Mouse (Mus musculus) lung, adult 2 months (tissue): ENCODE results near the gene Slc16a5. TPM values are rescaled to one million over a fixed set of nuclear protein-coding genes. Genes with fewer than 3 reads are reported as not detected.

ENCODE experiments used
- DNase-seq: peaks from one replicate; pipeline ENCODE4 v3.0.0; 2022
- H3K4me1 ChIP-seq: fragments of 200-500 bp; 2 replicates; pipeline ENCODE4 v1.6.1; 2011; ENCODE audit warnings: low read length; ENCODE audit not compliant: control insufficient read depth, insufficient read depth
- H3K4me3 ChIP-seq: fragments of 200-500 bp; replicated peaks from 2 replicates; pipeline ENCODE3; 2011; ENCODE audit warnings: low read depth, mild to moderate bottlenecking, control low read depth, low read length; ENCODE audit errors: extremely low read depth
- CTCF ChIP-seq: fragments of 200-500 bp; IDR thresholded peaks from 2 replicates; pipeline ENCODE4 v1.5.1; 2011; ENCODE audit warnings: mild to moderate bottlenecking, low read length, control low read depth; ENCODE audit not compliant: insufficient read depth
- POLR2A ChIP-seq: fragments of 200-500 bp; IDR thresholded peaks from 2 replicates; pipeline ENCODE4 v1.6.1; 2011; ENCODE audit warnings: low read depth, mild to moderate bottlenecking, control low read depth, low read length, borderline replicate concordance; ENCODE audit errors: extremely low read depth
- WGBS: fragments of 180-500 bp; shearing (Covaris S2); methylation state at CpG from one replicate; pipeline ENCODE4 v1.1.7; 2018; 5-methylcytosine and 5-hydroxymethylcytosine counted together
- polyA plus RNA-seq: library from polyadenylated mRNA; depleted of rRNA; stranded (reverse); fragments of >200 nt; gene quantifications from 2 replicates; pipeline ENCODE4 v1.2.3, GENCODE M21; 2012

Gene Slc16a5
- polyA plus RNA-seq, 1 experiment: 0.95 TPM

DNA sequence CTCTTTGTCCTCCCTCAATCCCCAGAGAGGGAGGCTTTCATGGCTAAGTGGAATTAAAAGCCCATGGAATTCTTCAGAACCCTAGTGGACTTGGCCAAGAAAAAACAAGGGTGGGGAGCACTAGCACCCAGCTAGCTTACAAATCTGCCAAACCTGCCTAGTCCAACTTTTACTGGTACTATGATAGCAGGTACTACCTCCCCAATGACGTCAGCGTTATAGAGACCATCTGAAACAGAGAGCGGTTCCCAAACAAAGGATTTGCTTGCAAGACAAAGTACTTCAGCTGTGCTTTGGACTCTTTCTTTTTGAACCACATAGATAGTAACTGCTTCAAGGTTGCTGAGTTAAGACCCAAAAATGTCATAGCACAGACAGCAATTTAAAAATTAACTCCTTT lies 49.7 kb downstream of the Slc16a5 start:
- WGBS: 33% methylated on average over 3 of the region's 3 CpGs
- no peak for TF ChIP-seq POLR2A
- TF ChIP-seq CTCF: no peak
- H3K4me3 ChIP-seq: no peak overlapping the region

DNA sequence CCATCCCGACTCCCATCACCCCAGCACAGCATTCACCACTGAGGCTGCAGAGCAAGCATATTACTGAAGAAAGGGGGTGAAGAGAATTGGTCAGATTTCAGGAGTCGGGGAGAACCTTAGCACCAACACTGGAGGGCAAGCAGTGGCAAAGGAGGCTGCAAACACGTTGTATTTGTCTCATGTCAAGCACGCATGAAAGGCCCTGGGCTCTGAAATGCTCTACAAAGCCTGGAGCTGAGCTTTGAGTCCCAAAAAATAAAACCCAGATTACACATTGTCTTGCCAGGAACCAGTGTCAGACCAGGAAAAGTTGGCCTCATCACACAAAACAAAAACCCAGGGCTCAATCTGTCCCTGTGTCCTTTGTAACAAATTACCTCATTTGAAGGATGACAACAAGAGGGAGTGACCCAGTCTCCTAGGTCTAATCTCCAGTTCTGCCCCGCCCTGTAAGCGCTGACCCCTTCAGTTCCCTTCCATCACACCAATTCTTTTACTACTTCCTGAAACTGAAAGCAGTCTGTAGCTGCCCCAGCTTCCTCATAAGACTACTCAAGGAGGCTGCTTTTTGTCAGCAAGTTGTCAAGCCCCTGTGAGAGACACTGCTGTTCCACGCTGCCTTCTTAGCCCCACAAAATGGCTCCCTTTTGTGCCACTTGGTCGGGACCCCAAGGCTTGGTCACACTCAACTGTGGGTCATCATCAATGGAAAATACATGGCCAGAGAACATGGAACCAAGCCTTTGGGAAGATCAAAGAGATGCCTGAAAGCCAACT lies 50.3 kb downstream of the Slc16a5 start:
- peak; percentile 23 for DNase-seq

More for the DNA sequence above, 49.7 kb downstream of the Slc16a5 start:
- DNase-seq: no peak
- peaks cover 7% of the 10 kb centered on the region for H3K4me1 ChIP-seq

DNA sequence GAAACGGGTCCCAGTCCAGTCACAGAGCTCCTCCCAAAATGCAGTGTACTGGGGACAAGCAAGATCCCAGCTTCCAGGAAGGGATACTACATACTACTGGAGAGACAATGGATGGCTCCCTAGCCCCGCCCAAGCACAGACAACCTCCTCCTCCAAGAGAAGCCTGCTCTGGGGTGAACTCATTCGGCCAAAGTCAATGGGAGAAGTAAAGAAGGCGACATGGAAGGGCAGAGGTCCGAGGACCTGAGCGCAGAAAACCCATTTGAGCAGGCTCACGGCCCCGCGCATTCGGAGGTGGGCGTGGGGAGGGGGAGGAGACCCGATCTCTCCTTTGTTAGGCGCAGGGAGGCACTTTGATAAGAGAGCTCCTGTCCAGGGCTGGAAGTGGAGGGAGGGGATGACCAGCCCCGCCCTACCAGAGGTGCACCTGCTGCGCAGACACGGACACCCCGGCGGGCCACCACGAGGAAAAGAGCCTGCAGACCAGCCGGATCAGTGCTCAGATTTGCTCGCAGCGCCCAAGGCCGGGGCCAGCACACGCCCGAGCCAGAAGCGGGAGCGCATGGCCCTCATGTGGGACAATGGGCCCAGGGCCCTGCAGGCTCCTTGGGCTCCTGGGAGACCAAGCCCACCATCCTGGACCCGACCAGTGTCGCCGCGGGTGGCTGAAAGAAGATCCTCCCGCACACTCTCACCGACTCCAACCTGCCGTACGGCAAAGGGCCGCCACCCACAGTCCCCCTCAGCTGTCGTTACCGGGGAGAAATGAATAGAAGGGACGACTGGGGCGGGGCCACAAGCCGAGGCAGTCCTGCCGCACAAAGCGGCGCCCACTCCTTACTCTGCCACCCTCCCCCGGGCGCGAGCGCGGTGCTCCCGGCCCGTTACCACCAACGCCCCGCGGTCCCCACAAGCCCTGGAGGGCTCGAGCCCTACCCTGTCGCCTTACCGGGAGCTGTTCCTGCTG lies 51.3 kb downstream of the Slc16a5 start:
- peaks cover 7% of the 10 kb centered on the region for H3K4me1 ChIP-seq
- peak overlapping the region; percentile 94 for H3K4me3 ChIP-seq
- under 1% methylated on average over 57 of the region's 57 CpGs for WGBS
- DNase-seq: peak; percentile 57
- no peak for TF ChIP-seq CTCF
- TF ChIP-seq POLR2A: no peak

More for the DNA sequence above, 50.3 kb downstream of the Slc16a5 start:
- no peak for TF ChIP-seq POLR2A
- TF ChIP-seq CTCF: no peak
- H3K4me3 ChIP-seq: peak overlapping the region; percentile 94
- 18% methylated on average over 8 of the region's 8 CpGs for WGBS
- H3K4me1 ChIP-seq: peaks cover 7% of the 10 kb centered on the region

DNA sequence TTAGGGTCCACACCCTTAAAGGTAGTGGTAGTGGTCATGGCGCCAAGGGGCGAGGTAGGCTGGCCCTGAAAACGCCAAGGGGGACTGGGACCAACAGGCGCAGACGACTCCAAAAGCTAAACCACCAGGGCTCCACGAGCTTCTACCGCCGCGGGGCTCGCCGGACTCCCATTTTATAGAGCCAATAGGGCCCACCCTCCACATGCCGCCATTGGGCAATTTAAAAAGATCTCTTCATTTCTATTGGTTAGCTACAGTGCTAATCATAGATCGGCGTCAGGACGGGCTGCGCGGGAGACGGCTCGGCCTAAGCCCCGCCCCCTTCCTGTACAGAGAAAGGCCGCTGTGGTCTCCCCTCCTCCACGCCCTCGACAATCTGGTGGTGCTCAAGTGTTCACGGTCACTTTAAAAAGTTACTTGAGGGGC lies 52.0 kb downstream of the Slc16a5 start, which contains the start of gene Jpt1:
Jpt1 (minus strand) TSS at position 150 of the 426 bp plus-strand sequence.
- TF ChIP-seq CTCF: no peak
- TF ChIP-seq POLR2A: peak; percentile 99
- under 1% methylated on average over 24 of the region's 24 CpGs for WGBS
- peaks cover 7% of the 10 kb centered on the region for H3K4me1 ChIP-seq
- peak; percentile 97 for DNase-seq
- peak within 1 kb of the TSS; percentile 94 for H3K4me3 ChIP-seq

DNA sequence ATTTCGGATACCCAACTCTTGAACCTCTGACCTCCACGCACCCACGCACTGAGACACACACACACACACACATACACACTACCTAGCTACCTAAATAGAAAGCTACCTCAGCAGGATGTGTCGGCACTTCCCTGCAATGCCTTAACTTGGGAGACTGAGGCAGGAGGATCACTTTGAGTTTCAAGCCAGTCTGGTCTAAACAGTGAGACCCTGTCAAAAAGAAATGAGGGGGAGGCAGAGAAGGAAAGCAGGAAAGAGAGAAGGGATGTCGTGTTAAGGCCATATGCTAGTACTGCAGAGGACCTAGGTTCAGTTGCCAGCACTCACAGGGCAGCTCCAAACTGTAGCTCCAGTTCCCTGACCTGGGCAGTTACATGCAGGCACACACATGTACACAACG lies 52.7 kb downstream of the Slc16a5 start:
- Histone ChIP-seq H3K4me3 (no peak overlapping the region), H3K4me1 (peaks cover 2% of the 10 kb centered on the region)
- WGBS: 60% methylated on average over 6 of the region's 6 CpGs
- no peak for DNase-seq
- TF ChIP-seq POLR2A: no peak
- no peak for TF ChIP-seq CTCF

DNA sequence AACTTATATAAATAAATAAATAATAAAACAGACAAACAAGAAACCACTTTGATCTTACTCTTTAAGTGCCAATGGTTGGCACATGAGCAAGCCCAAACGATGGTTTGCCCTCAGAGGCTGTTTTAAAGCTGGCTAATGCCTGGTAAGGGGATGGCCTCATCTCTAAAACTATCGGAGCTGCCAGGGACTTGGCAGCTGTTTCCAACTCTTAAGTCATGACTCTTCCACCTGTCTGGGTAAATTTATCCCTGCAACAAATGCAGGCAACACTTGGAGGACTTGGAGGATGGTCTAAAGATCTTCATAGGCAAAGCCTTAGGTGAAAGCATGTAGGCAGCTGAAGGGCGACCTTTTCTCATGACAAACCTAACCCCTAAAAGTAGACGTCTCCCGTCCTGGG lies 54.7 kb downstream of the Slc16a5 start:
- WGBS: 70% methylated on average over 5 of the region's 5 CpGs
- no peak for TF ChIP-seq POLR2A
- TF ChIP-seq CTCF: no peak
- no peak for DNase-seq
- Histone ChIP-seq H3K4me1 (peaks cover 2% of the 10 kb centered on the region; the same call in 1 of the 2 replicates), H3K4me3 (no peak overlapping the region)

DNA sequence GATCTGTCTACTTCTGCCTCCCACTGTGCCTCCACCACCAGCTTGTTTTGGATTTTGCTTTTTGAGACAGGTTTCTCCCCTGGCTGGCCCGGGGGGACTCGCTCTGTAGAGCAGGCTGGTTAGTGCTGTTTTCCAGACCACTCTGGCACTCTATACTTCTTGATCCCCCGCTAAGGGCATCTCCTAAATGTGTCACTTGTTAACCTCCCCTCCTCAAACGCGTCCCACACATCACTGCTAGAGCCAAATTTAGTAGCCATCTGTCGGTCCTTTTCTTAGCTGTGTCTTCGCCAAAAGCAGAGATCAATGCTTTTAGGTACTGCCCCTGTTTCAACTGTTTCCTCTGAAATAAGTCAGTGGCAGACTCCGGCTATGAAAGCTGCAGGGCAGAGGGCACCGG lies 56.4 kb downstream of the Slc16a5 start:
- H3K4me3 ChIP-seq: no peak overlapping the region
- WGBS: 68% methylated on average over 9 of the region's 9 CpGs
- H3K4me1 ChIP-seq: no peaks in the 10 kb centered on the region

DNA sequence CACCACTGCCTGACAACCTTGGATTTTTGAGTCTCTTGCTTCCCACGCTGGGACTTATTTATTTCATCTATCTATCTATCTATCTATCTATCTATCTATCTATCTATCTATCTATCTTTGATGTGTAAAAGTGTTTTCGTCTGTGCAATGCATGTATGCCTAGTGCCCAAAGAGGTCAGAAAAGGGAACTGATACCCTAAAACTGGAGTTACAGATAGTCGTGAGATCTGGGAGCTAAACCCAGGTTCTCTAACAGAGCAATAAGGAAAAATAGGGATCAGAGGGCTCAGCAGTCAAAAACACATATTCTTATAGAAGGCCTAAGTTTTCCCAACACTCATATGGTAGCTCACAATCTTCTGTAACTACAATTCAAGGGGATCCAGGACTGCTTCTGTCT lies 57.3 kb downstream of the Slc16a5 start:
- TF ChIP-seq CTCF (no peak), POLR2A (no peak)
- Histone ChIP-seq H3K4me1 (no peaks in the 10 kb centered on the region), H3K4me3 (no peak overlapping the region)
- DNase-seq: no peak
- WGBS: 75% methylated on average over 3 of the region's 3 CpGs

More for the DNA sequence above, 56.4 kb downstream of the Slc16a5 start:
- DNase-seq: no peak
- no peak for TF ChIP-seq POLR2A
- no peak for TF ChIP-seq CTCF

DNA sequence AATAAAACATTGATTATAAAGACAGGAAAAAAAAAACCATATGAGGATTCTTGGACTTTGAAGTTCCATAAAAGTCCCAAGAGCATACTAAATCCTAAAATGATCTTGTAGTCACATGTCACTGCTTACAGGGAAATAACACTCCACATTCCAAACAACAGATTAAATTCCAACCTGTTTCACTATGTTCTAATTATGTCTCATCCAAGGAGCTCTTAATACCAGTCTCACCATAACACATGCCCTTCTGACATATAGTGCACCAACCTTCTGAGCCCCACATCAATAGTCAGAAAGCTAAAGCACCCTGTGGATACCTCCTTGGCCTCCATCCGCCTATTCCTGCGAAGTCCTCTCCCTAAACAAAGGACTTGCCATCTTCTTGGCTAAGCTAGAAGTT lies 57.9 kb downstream of the Slc16a5 start:
- Histone ChIP-seq H3K4me1 (no peaks in the 10 kb centered on the region), H3K4me3 (no peak overlapping the region)
- WGBS: 77% methylated on average over 2 of the region's 2 CpGs
- TF ChIP-seq POLR2A (no peak), CTCF (no peak)
- DNase-seq: no peak
